Mouse (Mus musculus) ES-E14 (cell line): ENCODE measurements at regions not wholly inside any gene's neighbourhood (a gene's known extent, or its start where the extent isn't known, plus 50 kb on each side); places are given as distances from the start of the nearest gene placed in this dataset.

Experiments used
- DNase-seq: peaks from one replicate; pipeline ENCODE4 v3.0.0-alpha.2; 2013; ENCODE audit warnings: low read depth, low spot score
- H3K27ac ChIP-seq: 2 replicates; pipeline ENCODE4 v1.5.1; 2012; ENCODE audit warnings: low read depth, mild to moderate bottlenecking, low read length, moderate library complexity, mixed read lengths; ENCODE audit not compliant: poor library complexity, insufficient read depth, severe bottlenecking
- H3K36me3 ChIP-seq: 2 replicates; pipeline ENCODE4 v1.6.1; 2012; ENCODE audit warnings: mild to moderate bottlenecking, low read length, moderate library complexity, mixed read lengths; ENCODE audit not compliant: control insufficient read depth, poor library complexity, insufficient read depth, severe bottlenecking
- H3K4me1 ChIP-seq, 2 experiments: fragments of 150-350 bp in 1 of 2; sonication (generic) in 1 of 2; 2 replicates each; pipeline ENCODE4 v1.6.1; 2012; ENCODE audit warnings: low read length in 2 of 2, mild to moderate bottlenecking in 1 of 2, mixed read lengths in 1 of 2; ENCODE audit not compliant: control insufficient read depth in 2 of 2, insufficient read depth in 2 of 2, poor library complexity in 1 of 2
- H3K4me3 ChIP-seq, 2 experiments: fragments of 150-350 bp in 1 of 2; sonication (generic) in 1 of 2; 2 replicates each; pipeline ENCODE4 v1.5.1; 2012; ENCODE audit warnings: low read length in 2 of 2, low read depth in 1 of 2, mild to moderate bottlenecking in 1 of 2, mixed read lengths in 1 of 2; ENCODE audit not compliant: insufficient read depth in 1 of 2, poor library complexity in 1 of 2, severe bottlenecking in 1 of 2
- H3K9ac ChIP-seq: 2 replicates; pipeline ENCODE4 v1.6.1; 2012; ENCODE audit warnings: low read depth, mild to moderate bottlenecking, low read length, mixed read lengths; ENCODE audit not compliant: poor library complexity, insufficient read depth, severe bottlenecking
- H3K9me3 ChIP-seq: fragments of 150-350 bp; sonication (generic); 2 replicates; pipeline ENCODE4 v1.6.1; 2012; ENCODE audit warnings: low read depth, mild to moderate bottlenecking, low read length; ENCODE audit not compliant: control insufficient read depth, insufficient read depth
- CHD2 ChIP-seq: IDR thresholded peaks from 2 replicates; pipeline ENCODE4 v1.6.1; 2014; ENCODE audit warnings: mild to moderate bottlenecking, low read depth, low read length, inconsistent platforms
- HCFC1 ChIP-seq: IDR thresholded peaks from 2 replicates; pipeline ENCODE4 v1.6.1; 2012; ENCODE audit warnings: low read length, inconsistent platforms, borderline replicate concordance; ENCODE audit not compliant: insufficient read depth
- MAFK ChIP-seq: IDR thresholded peaks from 2 replicates; pipeline ENCODE4 v1.6.1; 2014; ENCODE audit warnings: mild to moderate bottlenecking, low read depth, low read length, inconsistent platforms; ENCODE audit not compliant: insufficient read depth
- ZC3H11A ChIP-seq: IDR thresholded peaks from 2 replicates; pipeline ENCODE4 v1.6.1; 2012; ENCODE audit warnings: low read depth, mild to moderate bottlenecking, inconsistent platforms, low read length, borderline replicate concordance
- ZNF384 ChIP-seq: IDR thresholded peaks from 2 replicates; pipeline ENCODE4 v1.6.1; 2012; ENCODE audit warnings: low read depth, low read length, inconsistent platforms
- in situ Hi-C, 2 experiments: fragments of 600-800 bp; cut with MboI; formaldehyde crosslinking; loops; one replicate each; pipeline ENCODE4 v1.15.1; 2025; ENCODE audit warnings: low sequenced_read_pairs in 2 of 2, inconsistent platforms in 1 of 2; ENCODE audit not compliant: unreplicated experiment in 2 of 2

DNA sequence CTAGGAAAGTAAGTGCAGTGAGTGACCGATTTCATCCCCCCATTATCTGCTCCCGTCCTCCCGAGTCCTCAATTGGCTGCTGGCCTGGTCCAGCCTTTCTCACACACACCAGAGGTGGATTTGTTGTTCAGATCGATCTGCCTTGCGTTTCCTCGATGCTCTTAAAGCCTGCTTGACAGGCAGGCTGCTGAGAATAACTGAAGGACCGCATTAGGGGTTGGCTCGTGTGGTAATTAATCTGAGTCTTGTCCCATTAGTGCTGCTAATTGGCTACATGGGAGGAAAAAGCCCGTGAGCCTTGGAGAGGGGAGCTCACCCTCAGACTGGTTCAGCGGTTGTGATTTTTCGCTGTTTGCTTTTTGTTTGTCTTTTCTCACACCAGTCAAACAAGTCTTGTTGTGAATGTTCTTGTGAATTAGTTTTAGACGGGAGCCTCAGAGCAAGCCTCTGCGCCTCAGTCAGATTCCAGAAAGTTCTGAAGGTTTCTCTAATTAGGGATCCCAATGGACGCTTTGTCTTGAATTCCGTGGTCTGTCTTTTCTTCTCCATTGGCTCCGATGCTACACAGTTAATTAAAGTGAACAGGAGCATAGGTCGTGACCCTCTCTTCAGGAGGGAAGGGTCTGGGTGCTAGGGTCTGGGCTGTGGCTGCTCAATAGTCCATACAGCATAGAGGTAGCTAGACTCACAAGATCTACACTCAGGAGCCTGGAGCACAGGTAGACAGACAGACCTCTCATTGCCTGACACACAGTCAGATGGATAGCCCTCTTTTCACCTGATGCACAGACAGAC lies 226.1 kb upstream of the BB014433 start:
- no peak overlapping the region for H3K9ac ChIP-seq
- in situ Hi-C loops = no loop called here
- TF ChIP-seq MAFK (no peak), ZNF384 (no peak), CHD2 (no peak), HCFC1 (no peak), ZC3H11A (no peak)
- H3K9me3 ChIP-seq = peaks cover 4% of the 10 kb centered on the region; the same call in 1 of the 2 replicates
- DNase-seq = no peak
- no peak overlapping the region for H3K4me3 ChIP-seq
- H3K4me1 ChIP-seq = no peaks in the 10 kb centered on the region
- no peak overlapping the region for H3K27ac ChIP-seq
- no peaks in the 10 kb centered on the region for H3K36me3 ChIP-seq

DNA sequence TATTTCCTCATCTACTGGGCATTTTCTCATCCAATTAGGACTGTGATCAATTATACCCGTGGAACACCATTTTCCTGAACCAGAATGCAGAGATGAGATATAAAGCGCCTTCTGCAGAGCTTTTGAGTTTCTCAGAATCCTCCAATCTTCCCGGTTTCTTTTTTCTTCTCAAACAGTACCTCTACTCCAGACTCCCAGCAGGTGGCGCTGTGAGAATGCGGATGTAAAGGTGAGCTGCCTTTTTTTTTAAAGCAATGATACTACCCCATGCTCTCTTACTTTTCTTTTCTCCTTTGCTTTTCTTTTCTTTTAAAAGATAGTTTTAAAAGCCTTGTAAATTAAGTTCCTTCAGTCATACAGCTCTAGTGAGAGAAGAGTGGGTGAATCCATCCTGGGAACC lies 224.4 kb upstream of the BB014433 start:
- DNase-seq = peak; percentile 43
- Histone ChIP-seq H3K9me3 (peaks cover 4% of the 10 kb centered on the region; the same call in 1 of the 2 replicates), H3K9ac (no peak overlapping the region), H3K27ac (no peak overlapping the region), H3K4me3 (no peak overlapping the region), H3K4me1 (no peaks in the 10 kb centered on the region), H3K36me3 (no peaks in the 10 kb centered on the region)
- in situ Hi-C loops = no loop called here
- no peak for TF ChIP-seq HCFC1
- no peak for TF ChIP-seq MAFK
- TF ChIP-seq CHD2 = no peak
- peak; percentile 60; the same call in 1 of the 2 replicates for TF ChIP-seq ZC3H11A
- peak; percentile 96 for TF ChIP-seq ZNF384

DNA sequence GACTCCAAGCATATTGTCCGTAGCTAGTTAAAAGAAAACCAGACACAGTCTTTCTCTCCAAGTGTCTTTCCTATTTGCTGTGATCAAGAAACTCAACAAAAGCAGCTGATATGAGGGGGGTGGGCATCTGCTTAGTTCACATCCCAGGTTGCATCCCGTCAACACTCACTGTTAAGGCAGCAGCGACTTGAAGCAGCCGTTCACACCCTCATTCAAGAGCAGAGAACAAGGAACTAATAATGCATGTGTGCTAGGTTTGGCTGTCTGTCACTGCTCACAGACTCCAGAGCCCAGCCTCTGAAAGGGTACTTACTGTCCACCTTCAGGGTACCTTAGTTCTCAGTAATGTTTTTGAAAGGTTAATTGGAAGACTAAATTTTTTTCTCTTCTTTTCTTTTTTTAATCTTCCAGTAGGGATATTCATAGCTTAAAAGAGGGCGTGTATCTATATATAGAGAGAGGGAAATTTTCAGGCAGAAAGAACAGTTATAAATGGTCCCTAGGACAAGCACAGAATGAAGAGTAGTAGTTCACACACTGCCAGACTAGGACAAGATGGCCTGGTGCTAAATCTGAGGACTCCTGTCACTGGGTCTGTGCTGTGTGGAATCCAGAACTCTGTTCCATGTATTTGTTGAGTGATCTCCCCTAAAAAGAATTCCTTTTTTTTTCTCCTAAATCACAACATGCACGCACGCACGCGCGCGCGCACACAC lies 199.1 kb upstream of the BB014433 start:
- H3K27ac ChIP-seq = no peak overlapping the region
- no peak overlapping the region for H3K4me3 ChIP-seq
- H3K9me3 ChIP-seq = no peaks in the 10 kb centered on the region
- no peak for DNase-seq
- no peaks in the 10 kb centered on the region for H3K36me3 ChIP-seq
- in situ Hi-C loops = no loop called here
- no peak overlapping the region for H3K9ac ChIP-seq
- TF ChIP-seq ZC3H11A (no peak), HCFC1 (no peak), ZNF384 (no peak), CHD2 (no peak), MAFK (no peak)
- no peaks in the 10 kb centered on the region for H3K4me1 ChIP-seq

DNA sequence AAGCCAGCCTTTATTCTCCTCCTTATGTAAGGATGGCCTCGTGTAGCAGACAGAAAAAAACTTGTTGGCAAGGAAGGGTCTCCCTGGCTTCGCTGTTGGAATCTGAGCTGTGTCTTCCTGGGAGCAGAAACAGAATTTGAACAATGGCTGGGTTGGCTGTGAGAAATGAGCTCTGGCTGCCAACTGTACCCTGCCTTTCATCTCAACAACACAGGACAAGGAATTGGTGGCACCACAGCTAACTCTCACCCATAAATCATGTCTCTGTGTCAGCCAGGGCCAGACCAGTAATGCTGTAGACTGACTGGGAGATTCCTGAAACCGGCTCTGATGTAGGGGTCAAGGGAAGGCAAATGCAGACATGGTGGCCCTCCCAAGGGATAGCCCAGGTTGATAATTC lies 189.5 kb upstream of the BB014433 start:
- H3K36me3 ChIP-seq = no peaks in the 10 kb centered on the region
- H3K9me3 ChIP-seq = no peaks in the 10 kb centered on the region
- H3K4me1 ChIP-seq = no peaks in the 10 kb centered on the region
- in situ Hi-C loops = no loop called here
- no peak overlapping the region for H3K4me3 ChIP-seq
- H3K27ac ChIP-seq = no peak overlapping the region
- TF ChIP-seq ZNF384 (no peak), CHD2 (no peak), MAFK (no peak), ZC3H11A (no peak), HCFC1 (no peak)
- H3K9ac ChIP-seq = no peak overlapping the region
- DNase-seq = no peak

DNA sequence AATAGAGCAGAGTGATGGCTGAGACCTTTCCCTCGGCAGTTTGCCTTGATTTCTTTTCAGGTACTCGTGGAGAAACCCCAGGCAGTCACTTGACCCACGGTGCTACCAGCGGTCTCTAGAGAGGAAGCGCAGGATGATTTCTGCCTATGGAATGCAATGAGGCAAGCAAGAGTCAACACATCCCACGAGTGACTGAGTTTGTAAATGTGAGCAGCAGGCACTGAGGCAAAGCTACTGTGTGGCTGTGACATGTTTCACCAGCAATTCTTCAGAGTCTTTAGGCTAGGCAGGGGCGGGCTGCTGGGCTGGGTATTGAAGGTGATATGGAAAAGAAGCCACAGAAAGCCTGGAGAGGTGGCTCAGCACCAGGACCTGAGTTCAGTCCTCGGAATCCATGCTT lies 187.4 kb upstream of the BB014433 start:
- Histone ChIP-seq H3K4me3 (no peak overlapping the region), H3K4me1 (no peaks in the 10 kb centered on the region), H3K9ac (no peak overlapping the region), H3K9me3 (no peaks in the 10 kb centered on the region), H3K36me3 (no peaks in the 10 kb centered on the region), H3K27ac (no peak overlapping the region)
- TF ChIP-seq MAFK = no peak
- TF ChIP-seq CHD2 = no peak
- no peak for TF ChIP-seq ZNF384
- no peak for TF ChIP-seq ZC3H11A
- TF ChIP-seq HCFC1 = no peak
- in situ Hi-C loops = no loop called here
- no peak for DNase-seq
